Mouse (Mus musculus) olfactory bulb, adult 2 months (tissue): ENCODE results near the gene Ipo8.

Source experiments
- CTCF ChIP-seq: fragments of 200-500 bp; IDR thresholded peaks from 2 replicates; pipeline ENCODE4 v1.5.1; 2012; ENCODE audit warnings: low read depth, mild to moderate bottlenecking, low read length, moderate library complexity; ENCODE audit not compliant: insufficient read depth
- POLR2A ChIP-seq: fragments of 200-500 bp; IDR thresholded peaks from 2 replicates; pipeline ENCODE4 v1.6.1; 2012; ENCODE audit warnings: mild to moderate bottlenecking, low read depth, low read length, moderate library complexity; ENCODE audit not compliant: insufficient read depth

GRCm38 (mm10) chr6:148767228-148767627 lies 64.0 kb downstream of the Ipo8 start:
- TF ChIP-seq CTCF (no peak), POLR2A (no peak)
